8 mouse cellular contexts compared by ENCODE assay signal in the genomic region with DNA sequence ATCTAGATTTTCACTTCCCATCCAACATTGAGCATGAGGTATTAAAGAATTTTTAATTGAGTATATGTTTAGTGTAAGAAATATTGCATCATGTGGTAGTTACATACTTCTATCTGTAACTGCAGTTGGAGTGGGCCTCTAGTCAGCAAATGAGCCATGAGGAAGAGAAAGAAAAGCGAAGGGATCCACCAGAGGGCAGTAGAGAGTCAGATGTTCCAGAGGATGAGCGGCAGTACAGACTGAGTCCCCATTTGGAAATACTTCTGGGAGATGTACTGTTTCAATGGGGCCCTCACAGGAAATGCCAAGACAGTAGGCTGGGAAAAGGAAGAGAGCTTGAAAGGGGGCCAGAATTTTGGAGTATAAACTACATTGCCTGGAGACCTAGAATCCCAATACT.
DNase-seq lines count a peak whose midpoint lies in the region; ATAC-seq and TF ChIP-seq lines count a peak whose summit lies in the region.

No protein-coding gene starts in this region.

- 1% methylated on average over 2 of the region's 2 CpGs for WGBS in limb, embryonic 14.5 days
- 5% methylated on average over 2 of the region's 2 CpGs for WGBS in neural tube, embryonic 11.5 days

- no peaks in the 10 kb centered on the region for H3K9me3 ChIP-seq in limb, embryonic 14.5 days (ENCODE audit: control insufficient read depth, low read length)
- no peaks in the 10 kb centered on the region for H3K9me3 ChIP-seq in neural tube, embryonic 11.5 days (ENCODE audit: control insufficient read depth, low read length)

- no peak overlapping the region for H3K4me2 ChIP-seq in limb, embryonic 14.5 days (replicated peaks; ENCODE audit: low read depth, low read length, severe bottlenecking)
- H3K4me2 ChIP-seq in neural tube, embryonic 11.5 days (ENCODE audit: low read depth) = no peak overlapping the region

- H3K9ac ChIP-seq in limb, embryonic 14.5 days (ENCODE audit: low read depth, low read length, severe bottlenecking) = no peak overlapping the region
- no peak overlapping the region for H3K9ac ChIP-seq in neural tube, embryonic 11.5 days (ENCODE audit: low read length)

- no peak for TF ChIP-seq POLR2A in limb, embryonic 14.5 days (IDR thresholded peaks at IDR 0.05; ENCODE audit: borderline replicate concordance, extremely low read depth, insufficient read depth, insufficient read length)

- no peak overlapping the region for H3K4me3 ChIP-seq in limb, embryonic 14.5 days (replicated peaks; ENCODE audit: low read length)
- no peak overlapping the region for H3K4me3 ChIP-seq in neural tube, embryonic 11.5 days (ENCODE audit: low read depth, low read length)

- ATAC-seq in activated CD4-positive, CD25-positive, alpha-beta regulatory T cell, adult 4 months = peak; percentile 77
- no peak; the same call in 1 of the 2 replicates for ATAC-seq in limb, embryonic 14.5 days (ENCODE audit: low FRiP score, low read depth)
- ATAC-seq in neural tube, embryonic 11.5 days (ENCODE audit: insufficient read depth, low FRiP score, low TSS enrichment) = peak; percentile 77; the same call in 1 of the 2 replicates

- no peaks in the 10 kb centered on the region for H3K27me3 ChIP-seq in limb, embryonic 14.5 days (ENCODE audit: control insufficient read depth, insufficient read depth, low read length)
- H3K27me3 ChIP-seq in neural tube, embryonic 11.5 days (ENCODE audit: control insufficient read depth, insufficient read depth, low read length) = no peaks in the 10 kb centered on the region

- peak; percentile 66 to 68 for DNase-seq in B cell, adult 2 months
- peak; percentile 57 to 80 for DNase-seq in cerebellum, postnatal 36 days
- DNase-seq in gastrocnemius, postnatal 10 days = peak; percentile 72
- DNase-seq in kidney, adult 8-10 months = peak; percentile 38 to 65
- DNase-seq in limb, embryonic 14.5 days (ENCODE audit: low spot score) = peak; percentile 86
- peak; percentile 59 for DNase-seq in neural tube, embryonic 11.5 days (ENCODE audit: low spot score)
- DNase-seq in testis, postnatal 14 days (ENCODE audit: low spot score) = peak; percentile 12

- H3K36me3 ChIP-seq in limb, embryonic 14.5 days (ENCODE audit: control insufficient read depth, insufficient read depth, low read length) = no peaks in the 10 kb centered on the region
- H3K36me3 ChIP-seq in neural tube, embryonic 11.5 days (ENCODE audit: control insufficient read depth, insufficient read depth, low read length) = no peaks in the 10 kb centered on the region

- no peak overlapping the region for H3K27ac ChIP-seq in limb, embryonic 14.5 days (replicated peaks; ENCODE audit: low read depth, low read length)
- H3K27ac ChIP-seq in neural tube, embryonic 11.5 days (ENCODE audit: low read depth, low read length) = no peak overlapping the region

- H3K4me1 ChIP-seq in limb, embryonic 14.5 days (ENCODE audit: control insufficient read depth, insufficient read depth, low read length) = no peaks in the 10 kb centered on the region
- no peaks in the 10 kb centered on the region for H3K4me1 ChIP-seq in neural tube, embryonic 11.5 days (ENCODE audit: control insufficient read depth, insufficient read depth, low read length)

Comparison
In these comparisons a context has a peak if more than half of its experiments do, and no peak if none do; other contexts are left out.
1. DNase-seq: peak in every context shown above with its lines; median percentile 86 in limb, embryonic 14.5 days; 72 in gastrocnemius, postnatal 10 days; 68 in cerebellum, postnatal 36 days; 67 in B cell, adult 2 months; 59 in neural tube, embryonic 11.5 days; 52 in kidney, adult 8-10 months; 12 in testis, postnatal 14 days.